Mouse (Mus musculus) spleen, adult 2 months (tissue): ENCODE measurements around the gene Slc35e1. TPM values are rescaled to one million over a fixed set of nuclear protein-coding genes. Genes with fewer than 3 reads are reported as not detected.
A peak's percentile ranks its signal among the peaks of the same experiment; 100 is the strongest.

Experiments used
- DNase-seq, 2 experiments: peaks; one replicate each; pipeline versions ENCODE4 v3.0.0 to v3.0.0-alpha.2; 2012 to 2021; ENCODE audit warnings: low spot score in 2 of 2, low read depth in 1 of 2
- H3K27ac ChIP-seq: fragments of 200-500 bp; 2 replicates; pipeline ENCODE4 v1.5.1; 2012; ENCODE audit warnings: low read length, inconsistent platforms; ENCODE audit not compliant: insufficient read depth
- H3K27me3 ChIP-seq: fragments of 200-500 bp; 2 replicates; pipeline ENCODE4 v1.6.1; 2012; ENCODE audit warnings: mild to moderate bottlenecking, moderate library complexity, low read length, inconsistent platforms; ENCODE audit not compliant: control insufficient read depth, insufficient read depth
- H3K36me3 ChIP-seq: fragments of 200-500 bp; 2 replicates; pipeline ENCODE4 v1.6.1; 2012; ENCODE audit warnings: mild to moderate bottlenecking, low read length, inconsistent platforms; ENCODE audit not compliant: control insufficient read depth, insufficient read depth
- H3K4me1 ChIP-seq: fragments of 200-500 bp; 2 replicates; pipeline ENCODE4 v1.6.1; 2011; ENCODE audit warnings: inconsistent platforms; ENCODE audit not compliant: control insufficient read depth, insufficient read depth, insufficient read length
- H3K4me3 ChIP-seq: fragments of 200-500 bp; 2 replicates; pipeline ENCODE4 v1.5.1; 2011; ENCODE audit warnings: mild to moderate bottlenecking, inconsistent platforms; ENCODE audit not compliant: insufficient read depth, insufficient read length; ENCODE audit errors: extremely low read depth
- CTCF ChIP-seq: fragments of 200-500 bp; IDR thresholded peaks from 2 replicates; pipeline ENCODE4 v1.5.1; 2011; ENCODE audit warnings: mild to moderate bottlenecking, inconsistent platforms; ENCODE audit not compliant: insufficient read depth, insufficient read length, insufficient replicate concordance; ENCODE audit errors: extremely low read depth
- POLR2A ChIP-seq: fragments of 200-500 bp; IDR thresholded peaks from 2 replicates; pipeline ENCODE4 v1.6.1; 2011; ENCODE audit warnings: low read depth, low read length, inconsistent platforms
- WGBS: fragments of 180-500 bp; shearing (Covaris S2); methylation state at CpG from one replicate; pipeline ENCODE4 v1.1.7; 2018; 5-methylcytosine and 5-hydroxymethylcytosine counted together
- polyA plus RNA-seq: library from polyadenylated mRNA; depleted of rRNA; stranded (reverse); fragments of >200 nt; gene quantifications from 2 replicates; pipeline ENCODE4 v1.2.3, GENCODE M21; 2012; rRNA removed

Gene Slc35e1
- polyA plus RNA-seq, 1 experiment: 55.2 TPM

GRCm38 (mm10) chr8:72443338-72443993, 48.9 kb downstream of the Slc35e1 start, which contains the start of the genes Calr3 and 1700030K09Rik:
Gene Calr3, minus strand, starts transcription at chr8:72443870.
Gene 1700030K09Rik, plus strand, starts transcription at chr8:72443880.
- Histone ChIP-seq H3K27ac (peak within 1 kb of the TSS; percentile 90), H3K36me3 (no peaks in the 10 kb centered on the region), H3K4me3 (peak within 1 kb of the TSS; percentile 67), H3K4me1 (peaks cover 2% of the 10 kb centered on the region; the same call in 1 of the 2 replicates), H3K27me3 (no peaks in the 10 kb centered on the region)
- TF ChIP-seq POLR2A (no peak; the same call in 1 of the 2 replicates), CTCF (no peak)
- WGBS: 7% methylated on average over 34 of the region's 34 CpGs
- peak; percentile 96 to 100 for DNase-seq

DNA sequence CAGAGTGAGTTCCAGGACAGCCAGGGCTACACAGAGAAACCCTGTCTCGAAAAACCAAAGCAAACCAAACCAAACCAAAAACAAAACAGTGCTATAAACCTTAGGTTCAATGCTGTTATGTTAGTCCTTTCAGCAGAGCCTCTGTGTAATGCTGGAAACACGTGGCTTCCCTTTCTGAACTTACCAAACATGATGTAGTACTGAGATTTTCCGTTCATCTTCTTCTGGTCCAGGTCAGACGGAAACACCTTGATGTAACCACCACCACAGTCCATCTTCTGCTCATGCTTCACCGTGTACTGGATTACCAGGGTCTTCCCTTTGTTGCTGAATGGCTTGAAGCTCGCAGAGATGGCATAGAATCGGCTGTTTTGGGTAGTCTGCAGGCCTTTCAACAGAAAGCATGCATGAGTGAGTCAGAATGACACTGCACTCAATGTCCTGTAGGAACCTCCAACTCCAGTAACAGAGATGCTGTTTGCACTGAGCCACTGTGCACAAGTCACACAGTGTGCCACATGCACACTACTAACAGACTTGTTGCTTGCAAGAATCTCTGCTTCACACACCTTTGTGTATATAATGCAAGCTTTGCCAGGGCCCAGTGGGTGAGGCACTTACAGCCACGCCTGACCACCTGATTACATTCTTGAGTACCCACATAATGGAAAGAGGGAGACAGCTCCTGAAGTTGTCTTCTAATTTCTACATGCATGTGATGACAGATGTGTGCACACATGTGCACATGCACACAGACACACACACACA, 54.0 kb downstream of the Slc35e1 start:
- no peaks in the 10 kb centered on the region for H3K36me3 ChIP-seq
- DNase-seq: no peak
- no peak overlapping the region for H3K4me3 ChIP-seq
- H3K27ac ChIP-seq: no peak overlapping the region
- TF ChIP-seq POLR2A: no peak
- TF ChIP-seq CTCF: no peak
- no peaks in the 10 kb centered on the region for H3K4me1 ChIP-seq
- H3K27me3 ChIP-seq: no peaks in the 10 kb centered on the region
- WGBS: 80% methylated on average over 8 of the region's 8 CpGs

DNA sequence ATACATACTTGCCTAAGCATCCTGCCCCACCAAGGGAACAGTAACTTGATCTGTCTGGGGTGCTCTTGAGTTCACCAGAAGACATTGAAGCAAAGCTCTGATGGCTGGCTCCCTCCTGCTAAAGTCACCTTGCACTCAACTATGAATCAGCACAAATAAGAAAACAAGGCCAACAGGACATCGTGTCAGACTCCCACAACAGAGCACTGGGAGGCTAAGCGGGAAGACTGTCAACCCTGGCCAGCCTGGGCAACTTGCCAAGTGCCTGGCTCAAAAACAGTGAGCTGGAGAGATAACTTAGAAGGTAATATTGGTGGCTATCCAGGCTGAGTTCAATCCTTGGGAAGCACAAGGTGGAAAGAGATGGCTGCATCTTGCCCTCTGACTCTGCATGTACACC, 57.5 kb downstream of the Slc35e1 start:
- Histone ChIP-seq H3K27ac (no peak overlapping the region), H3K27me3 (no peaks in the 10 kb centered on the region), H3K4me1 (no peaks in the 10 kb centered on the region), H3K36me3 (no peaks in the 10 kb centered on the region), H3K4me3 (no peak overlapping the region)
- DNase-seq: no peak
- TF ChIP-seq POLR2A: no peak
- TF ChIP-seq CTCF: no peak
- WGBS: 32% methylated on average over 2 of the region's 2 CpGs

Other genes starting within 250 kb of the Slc35e1 start
- gene Gm10282, start 187.4 kb downstream of the Slc35e1 start, polyA plus RNA-seq: 1.4 and 1.7 TPM in 2 replicates
- 219 and 378 TPM in 2 replicates for gene Klf2, start 173.6 kb downstream of the Slc35e1 start, polyA plus RNA-seq
- 36.9 and 37.1 TPM in 2 replicates for gene Eps15l1, start 71.2 kb downstream of the Slc35e1 start, polyA plus RNA-seq
- 0.11 TPM in 1 of 2 replicates, not detected in the other for gene Calr3, start 48.7 kb downstream of the Slc35e1 start, polyA plus RNA-seq
- gene 1700030K09Rik, start 48.7 kb downstream of the Slc35e1 start, polyA plus RNA-seq: 10.9 and 11.1 TPM in 2 replicates
- 63.6 and 71.2 TPM in 2 replicates for gene Cherp, start 17.4 kb downstream of the Slc35e1 start, polyA plus RNA-seq
- 11.2 and 16.7 TPM in 2 replicates for gene Med26, start 55.7 kb upstream of the Slc35e1 start, polyA plus RNA-seq
- gene Smim7, start 78.5 kb upstream of the Slc35e1 start, polyA plus RNA-seq: 28.1 and 31.1 TPM in 2 replicates
- gene Tmem38a, start 79.4 kb upstream of the Slc35e1 start, polyA plus RNA-seq: 5.6 and 5.9 TPM in 2 replicates
- gene Nwd1, start 154.1 kb upstream of the Slc35e1 start, polyA plus RNA-seq: 0.11 and 0.15 TPM in 2 replicates
- gene Sin3b, start 230.7 kb upstream of the Slc35e1 start, polyA plus RNA-seq: 103 and 111 TPM in 2 replicates